Mouse (Mus musculus) kidney, postnatal 25 days (tissue): Measurements from ENCODE around the gene Gm28635.

ENCODE experiments used
- DNase-seq, 2 experiments: peaks; one replicate each; pipeline ENCODE4 v3.0.0; 2021; ENCODE audit warnings: mixed read lengths in 2 of 2

Gene Gm28635

GRCm38 (mm10) chr2:84579311-84579710 lies 98.5 kb downstream of the Gm28635 start:
- DNase-seq: no peak

GRCm38 (mm10) chr2:84574130-84574529 lies 103.7 kb downstream of the Gm28635 start:
- DNase-seq: no peak

- no peak for DNase-seq
These were observed 120.8 kb downstream of the Gm28635 start for GRCm38 (mm10) chr2:84556888-84557514.
